Mouse (Mus musculus) heart, postnatal 14 days (tissue): Measurements from ENCODE around the gene Gm10134. TPM values are rescaled to one million over a fixed set of nuclear protein-coding genes. Genes with fewer than 3 reads are reported as not detected.
"Not testable (repeated sequence)": the region's sequence is repeated elsewhere in the genome, so short reads cannot be mapped to it uniquely, and the experiment has no call there.

Source experiments
- DNase-seq, 2 experiments: peaks; one replicate each; pipeline ENCODE4 v3.0.0; 2021 to 2022
- intact Hi-C: fragments of 180-260 bp; cut with DNase I; formaldehyde crosslinking; loops from one replicate; pipeline ENCODE4 v1.15.1; 2025
- total RNA-seq, 2 experiments: library from RNA; stranded (reverse); gene quantifications; 2 replicates each; pipeline ENCODE4 v1.2.3; 2021

Gene Gm10134
- total RNA-seq, 2 experiments from 2014 or later: 1.2 to 1.4 TPM

DNA sequence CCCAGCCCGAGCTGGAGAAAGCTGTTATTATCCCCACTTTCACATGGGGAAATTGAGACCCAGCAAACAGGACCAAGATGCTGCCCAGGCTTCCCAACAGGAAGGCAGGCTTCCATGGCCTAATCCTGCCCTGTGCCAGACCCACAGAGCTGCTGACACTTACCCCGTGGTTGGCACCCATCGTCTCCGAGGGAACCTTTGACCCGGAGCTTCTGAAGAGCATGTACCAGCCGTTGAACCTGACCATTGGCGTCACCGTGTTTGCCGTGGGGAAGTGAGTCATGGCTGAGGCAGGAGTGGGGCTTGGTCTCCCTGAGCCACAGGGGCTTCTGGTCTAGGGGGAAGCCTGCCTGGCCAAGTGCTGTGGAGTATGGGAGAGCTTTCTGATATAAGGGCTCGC lies 2.9 kb upstream of the Gm10134 start:
- intact Hi-C loops: no loop called here
- peak in 1 of 2 experiments; percentile 0 for DNase-seq

DNA sequence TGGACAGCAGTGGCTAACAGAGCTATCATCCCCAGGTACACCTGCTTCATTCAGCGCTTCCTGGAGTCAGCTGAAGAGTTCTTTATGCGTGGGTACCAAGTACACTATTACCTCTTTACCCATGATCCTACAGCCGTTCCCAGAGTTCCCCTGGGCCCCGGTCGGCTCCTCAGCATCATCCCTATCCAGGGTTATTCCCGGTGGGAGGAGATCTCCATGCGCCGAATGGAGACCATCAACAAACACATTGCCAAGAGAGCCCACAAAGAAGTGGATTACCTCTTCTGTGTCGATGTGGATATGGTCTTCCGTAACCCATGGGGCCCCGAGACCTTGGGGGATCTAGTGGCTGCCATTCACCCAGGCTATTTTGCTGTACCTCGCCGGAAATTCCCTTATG lies 1.2 kb upstream of the Gm10134 start:
- intact Hi-C loops: no loop called here
- DNase-seq: no peak

DNA sequence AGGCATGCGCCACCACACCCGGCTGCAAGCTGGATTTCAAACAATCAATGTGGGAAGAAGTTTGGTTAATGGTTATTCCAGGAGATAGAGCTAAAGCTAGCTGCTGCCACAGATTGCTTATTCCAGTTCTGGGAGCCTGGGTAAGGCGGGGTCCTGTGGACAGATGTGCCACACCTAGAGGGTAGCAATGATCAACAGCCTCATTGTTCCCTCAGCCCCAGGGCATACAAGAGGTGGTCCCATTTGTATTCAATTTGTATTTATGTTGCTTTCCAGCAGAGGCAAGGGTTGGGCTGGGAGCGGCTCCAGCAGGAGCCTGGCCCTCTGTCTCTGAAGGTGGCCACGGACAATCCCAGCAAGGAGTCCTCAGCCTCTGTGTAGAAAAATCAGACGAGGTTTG lies 396 bp downstream of the Gm10134 start:
- intact Hi-C loops: no loop called here
- no peak for DNase-seq

DNA sequence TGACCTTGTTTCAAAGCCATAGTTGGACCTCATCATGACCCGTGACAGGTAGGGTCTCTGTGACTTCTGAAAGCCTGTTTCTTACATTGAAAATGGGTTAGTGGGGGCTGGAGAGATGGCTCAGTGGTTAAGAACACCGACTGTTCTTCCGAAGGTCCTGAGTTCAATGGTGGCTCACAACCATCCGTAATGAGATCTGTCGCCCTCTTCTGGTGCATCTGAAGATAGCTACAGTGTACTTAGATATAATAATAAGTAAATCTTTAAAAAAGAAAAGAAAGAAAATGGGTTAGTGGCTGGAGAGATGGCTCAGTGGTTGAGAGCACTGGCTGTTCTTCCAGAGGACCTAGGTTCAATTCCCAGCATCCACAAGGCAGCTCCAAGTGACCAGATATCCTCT lies 5.7 kb downstream of the Gm10134 start:
- intact Hi-C loops: not testable (repeated sequence)

DNA sequence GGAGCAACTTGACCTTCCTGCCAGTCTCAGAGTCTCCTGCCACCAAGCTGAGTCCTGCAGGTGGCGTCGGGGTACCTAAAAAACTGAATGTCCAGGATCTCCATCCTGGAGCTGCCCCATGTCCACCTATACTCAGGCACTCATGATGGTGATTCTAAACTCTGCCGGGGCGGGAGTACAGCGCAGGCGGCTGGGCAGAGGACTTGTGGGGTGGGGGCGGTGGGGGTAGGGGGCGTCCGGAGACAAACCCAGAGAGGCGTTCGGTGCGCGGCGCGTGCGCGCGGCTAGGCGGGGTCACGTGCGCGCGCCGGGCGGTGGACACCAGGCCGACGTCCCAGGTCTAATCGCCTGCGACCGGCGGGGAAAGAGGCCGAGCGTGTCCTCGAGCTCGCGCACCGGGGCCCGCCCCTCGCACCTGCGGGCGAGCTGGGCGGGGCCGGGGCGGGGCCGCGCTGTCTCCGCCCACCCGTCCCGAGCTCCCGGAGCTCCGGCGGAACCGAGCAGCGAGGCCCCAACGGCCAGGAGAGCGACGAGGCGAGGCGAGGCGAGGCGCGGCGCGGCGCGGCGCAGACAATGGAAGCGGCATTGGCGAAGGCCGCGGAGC lies 7.0 kb downstream of the Gm10134 start, which contains the start of gene Ralgds:
TSS of gene Ralgds (plus strand) at position 328 of the 604 bp plus-strand sequence.
- intact Hi-C loops: no loop called here
- DNase-seq: peak; percentile 46 to 53

More for the DNA sequence above, 5.7 kb downstream of the Gm10134 start:
- not testable (repeated sequence) for DNase-seq

DNA sequence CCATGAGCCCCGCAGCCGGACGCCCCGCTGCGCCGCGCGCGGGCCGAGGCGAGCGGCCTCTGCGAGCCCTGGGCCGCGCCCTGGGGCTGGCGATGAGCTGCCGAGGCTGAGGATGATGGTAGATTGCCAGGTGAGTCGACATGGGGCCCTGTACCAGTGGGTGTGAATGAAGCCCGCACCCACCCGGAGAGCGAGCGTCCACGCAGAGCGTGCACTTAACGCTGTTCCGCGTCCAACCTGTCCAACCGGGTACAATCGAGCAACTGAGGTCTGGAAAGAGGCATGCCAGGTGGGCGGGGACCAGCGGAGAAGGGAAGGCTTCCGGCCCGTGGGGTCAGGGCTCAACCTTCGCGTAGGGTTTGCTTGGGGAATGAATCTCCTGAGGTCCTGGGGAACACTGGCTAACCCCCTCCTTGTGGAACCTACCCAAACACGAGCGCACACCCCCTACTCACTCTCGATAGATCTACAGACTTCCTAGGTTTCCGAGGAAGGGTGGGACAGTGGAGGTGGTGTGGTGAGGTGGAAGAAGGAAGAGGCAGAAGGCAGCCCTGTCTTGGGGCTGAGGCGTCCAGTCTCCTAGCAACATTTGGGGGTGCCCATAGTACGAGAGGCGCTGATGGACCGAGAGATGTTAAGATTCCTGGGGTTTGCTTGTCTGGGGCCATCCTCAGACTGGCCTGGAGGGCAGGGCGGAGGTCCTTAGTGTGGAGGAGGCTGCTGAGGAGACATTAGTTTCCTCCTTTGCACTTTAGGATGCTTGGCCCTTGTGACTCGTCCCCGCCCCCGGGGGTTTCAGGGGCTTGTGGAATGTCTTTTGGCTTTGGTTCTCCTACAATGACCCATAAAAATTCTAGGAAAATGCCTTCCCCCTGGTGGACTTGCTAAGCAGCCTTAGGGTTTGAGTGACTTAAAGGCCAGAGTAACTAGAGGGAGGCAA lies 7.8 kb downstream of the Gm10134 start:
- intact Hi-C loops: no loop called here
- DNase-seq: no peak

DNA sequence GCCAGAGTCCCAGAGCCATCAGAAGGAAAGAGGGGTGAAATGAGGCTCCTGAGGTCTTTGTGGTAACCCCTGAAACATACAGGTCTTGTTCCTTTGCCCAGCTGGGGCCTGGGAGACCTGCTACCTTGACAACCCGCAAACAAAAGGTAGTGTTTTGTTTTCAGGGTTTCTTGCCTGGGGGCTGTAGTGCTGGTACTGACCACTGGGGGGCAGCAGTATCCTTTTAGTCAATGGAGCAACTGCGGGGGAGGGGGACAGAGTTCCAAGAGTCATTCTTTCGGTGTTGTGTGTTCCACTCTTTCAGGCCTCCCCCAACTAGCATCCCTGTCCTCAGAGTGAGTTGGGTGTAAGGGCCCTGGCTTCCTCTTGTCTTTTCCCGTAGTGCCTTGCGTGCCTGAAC lies 8.6 kb downstream of the Gm10134 start:
- intact Hi-C loops: no loop called here
- DNase-seq: peak; percentile 85 to 91

DNA sequence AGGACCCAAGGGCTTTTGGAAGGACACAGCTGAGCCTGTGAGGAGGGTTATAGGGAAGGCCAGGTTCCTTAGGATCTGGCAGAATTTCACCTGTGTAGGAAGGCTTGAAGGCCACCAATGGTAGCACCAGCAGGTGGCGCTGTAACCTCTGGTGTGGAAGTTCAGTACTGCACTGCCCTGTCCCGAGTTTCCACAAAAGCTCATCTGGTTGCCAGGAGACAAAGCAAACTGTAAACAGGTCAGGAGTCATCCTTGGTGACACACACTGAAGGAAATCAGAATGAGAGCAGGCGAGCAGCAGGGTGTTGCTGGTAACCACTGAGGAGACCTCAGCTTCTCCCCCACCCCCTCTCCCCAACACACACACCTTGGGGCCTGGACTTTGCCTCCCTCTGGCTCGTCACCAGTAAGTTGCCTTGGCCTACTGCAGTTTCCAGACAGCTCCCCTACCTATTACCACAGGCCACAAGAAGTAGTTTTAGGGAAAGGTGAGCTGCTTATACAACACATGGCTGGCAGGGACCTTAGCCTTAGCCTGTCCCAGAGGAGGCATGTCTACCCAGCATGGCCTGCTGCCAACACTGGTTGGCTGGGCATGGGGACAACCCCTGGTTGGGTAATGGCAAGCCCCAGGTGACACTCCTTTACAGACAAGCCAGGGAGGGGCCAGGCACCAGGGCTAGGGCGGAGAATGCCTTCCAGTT lies 11.5 kb downstream of the Gm10134 start:
- intact Hi-C loops: loop anchor here (1.0 to 2.0 kb wide), 2 partner anchors 31 to 67 kb away; no protein-coding TSS in a partner anchor
- peak; percentile 82 to 88 for DNase-seq

DNA sequence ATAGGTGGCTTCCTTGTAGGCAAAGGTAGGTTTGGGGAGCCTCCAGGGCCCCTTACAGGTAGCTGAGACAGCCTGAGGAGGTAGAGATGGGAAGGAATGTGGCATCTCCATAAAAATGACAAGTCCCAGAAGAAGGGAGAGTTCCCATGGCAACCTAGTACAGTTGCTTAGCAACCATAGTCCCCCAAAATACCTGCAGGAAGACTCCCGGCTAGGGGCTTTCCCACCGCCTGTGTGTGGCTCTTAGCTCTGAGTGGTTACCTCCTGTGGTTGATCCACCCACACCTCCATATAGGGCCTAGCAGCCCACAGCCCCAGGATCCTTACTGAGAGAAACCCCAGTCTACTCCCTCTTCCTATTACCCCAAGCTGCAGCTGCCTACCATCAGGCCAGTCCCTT lies 12.3 kb downstream of the Gm10134 start:
- intact Hi-C loops: no loop called here
- no peak for DNase-seq

DNA sequence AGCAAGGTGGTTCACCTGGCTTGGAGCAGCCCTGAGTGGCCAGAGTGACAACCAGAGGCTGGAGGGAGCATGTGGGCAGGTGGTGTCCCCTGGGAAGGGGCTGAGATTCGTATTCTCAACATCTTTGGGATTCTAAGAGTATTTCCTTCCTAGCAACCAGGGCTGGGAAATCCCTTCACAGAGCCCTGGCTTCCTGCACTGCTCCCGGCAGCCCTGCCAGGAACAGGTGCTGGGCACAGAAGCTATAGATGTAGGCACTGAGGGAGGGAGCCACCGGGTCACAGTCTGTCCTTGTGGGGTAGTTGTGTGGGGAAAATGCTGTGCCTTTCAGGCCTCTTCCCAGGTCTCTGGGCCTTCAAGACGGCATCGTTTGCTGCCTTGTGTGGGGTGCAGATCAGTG lies 14.7 kb downstream of the Gm10134 start:
- no peak for DNase-seq

DNA sequence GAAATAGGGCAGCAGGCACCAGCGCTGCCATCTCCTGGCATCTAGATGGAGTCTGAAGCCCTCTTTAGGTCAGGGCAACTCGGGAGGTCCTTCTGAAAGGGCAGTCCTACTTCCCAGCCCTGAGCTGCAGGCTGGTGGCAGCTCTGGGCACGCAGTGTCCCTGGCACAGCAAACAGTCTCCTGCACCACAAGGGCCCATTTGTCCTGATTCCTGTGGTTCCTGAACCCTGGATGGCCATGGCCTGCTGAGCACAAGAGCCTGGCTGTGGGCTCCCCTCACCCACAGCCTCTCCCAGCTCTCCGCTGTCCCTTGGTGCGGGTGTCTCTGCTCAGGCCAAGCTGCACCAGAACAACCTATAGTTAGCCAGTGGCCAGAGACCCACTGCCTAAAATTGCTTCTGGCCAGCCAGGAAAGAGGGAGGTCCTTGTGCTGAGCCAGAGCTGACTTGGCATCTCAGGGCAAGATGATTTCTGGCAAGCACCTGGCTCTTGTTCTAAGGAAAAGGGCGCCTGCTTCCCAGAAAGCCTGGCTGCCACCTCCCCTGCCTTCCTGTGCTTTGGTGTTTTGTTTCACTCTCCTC lies 15.8 kb downstream of the Gm10134 start:
- DNase-seq: no peak

More for the DNA sequence above, 14.7 kb downstream of the Gm10134 start:
- intact Hi-C loops: no loop called here

DNA sequence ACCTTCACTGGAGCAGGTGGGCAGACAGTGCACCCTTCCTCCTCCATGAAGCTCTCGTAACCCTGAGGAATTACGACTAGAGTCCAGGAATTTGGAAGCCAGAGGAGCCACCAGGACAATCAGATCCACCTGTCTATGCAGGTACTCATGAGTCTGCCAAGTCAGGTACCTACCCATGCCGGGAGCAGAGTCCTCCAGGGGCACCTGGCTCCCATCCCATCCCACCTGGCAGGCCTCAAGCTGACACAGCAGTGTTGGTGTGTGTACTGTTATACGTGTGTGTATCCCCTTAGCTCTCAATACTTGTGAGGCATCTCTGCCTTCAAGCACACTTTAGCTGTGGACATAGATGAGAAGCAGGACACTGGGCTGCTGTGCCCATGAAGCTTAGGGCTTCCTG lies 16.3 kb downstream of the Gm10134 start:
- intact Hi-C loops: loop anchor here (1.0 kb wide), 1 partner anchor 22 kb away; no protein-coding TSS in a partner anchor
- DNase-seq: no peak

More for the DNA sequence above, 15.8 kb downstream of the Gm10134 start:
- intact Hi-C loops: loop anchor here (1.0 kb wide), 1 partner anchor 23 kb away; no protein-coding TSS in a partner anchor

DNA sequence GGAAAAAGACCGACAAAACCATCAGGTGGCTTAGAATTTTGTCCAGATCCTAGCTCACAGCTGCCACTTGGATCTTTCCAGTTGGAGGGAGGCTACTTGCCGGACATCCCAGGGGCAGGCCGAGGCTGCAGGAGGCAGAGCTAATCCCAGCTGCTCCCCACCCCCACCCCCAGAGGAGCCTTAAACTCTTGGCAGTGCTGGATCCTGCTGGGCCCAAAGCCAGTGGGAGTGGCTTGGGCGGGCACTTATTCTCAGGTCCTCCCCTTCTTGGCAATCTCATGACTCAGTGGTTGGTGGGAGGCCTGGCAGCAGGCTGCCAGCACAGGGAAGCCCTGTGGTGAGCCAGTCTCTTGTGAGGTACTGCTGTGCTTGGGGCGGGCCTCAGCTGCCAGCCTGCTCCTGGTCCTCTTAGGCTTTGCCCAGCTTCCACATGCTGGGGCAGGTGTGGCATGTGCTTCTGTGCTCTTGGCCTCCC lies 17.8 kb downstream of the Gm10134 start:
- DNase-seq: peak; percentile 82 to 90
- intact Hi-C loops: no loop called here

DNA sequence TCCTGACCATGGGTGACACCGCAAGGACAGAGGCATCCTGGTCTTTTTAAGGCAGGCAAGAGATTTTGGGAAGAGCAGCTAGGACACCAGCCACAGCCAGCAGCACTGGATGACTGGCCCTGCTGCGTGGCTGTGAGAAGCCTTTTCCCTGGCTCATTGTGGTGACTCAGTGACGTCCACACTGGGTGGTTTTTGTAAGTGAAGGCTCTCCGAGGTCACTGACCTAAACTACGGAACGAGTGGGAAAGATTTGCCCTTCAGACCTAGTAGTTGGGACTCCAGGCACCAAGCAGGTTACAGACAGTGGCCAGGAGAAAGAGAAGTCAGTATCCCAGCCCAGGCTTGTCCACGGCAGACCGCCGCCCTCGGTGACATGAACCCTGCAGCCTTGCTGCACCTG lies 18.5 kb downstream of the Gm10134 start:
- no peak for DNase-seq
- intact Hi-C loops: no loop called here

DNA sequence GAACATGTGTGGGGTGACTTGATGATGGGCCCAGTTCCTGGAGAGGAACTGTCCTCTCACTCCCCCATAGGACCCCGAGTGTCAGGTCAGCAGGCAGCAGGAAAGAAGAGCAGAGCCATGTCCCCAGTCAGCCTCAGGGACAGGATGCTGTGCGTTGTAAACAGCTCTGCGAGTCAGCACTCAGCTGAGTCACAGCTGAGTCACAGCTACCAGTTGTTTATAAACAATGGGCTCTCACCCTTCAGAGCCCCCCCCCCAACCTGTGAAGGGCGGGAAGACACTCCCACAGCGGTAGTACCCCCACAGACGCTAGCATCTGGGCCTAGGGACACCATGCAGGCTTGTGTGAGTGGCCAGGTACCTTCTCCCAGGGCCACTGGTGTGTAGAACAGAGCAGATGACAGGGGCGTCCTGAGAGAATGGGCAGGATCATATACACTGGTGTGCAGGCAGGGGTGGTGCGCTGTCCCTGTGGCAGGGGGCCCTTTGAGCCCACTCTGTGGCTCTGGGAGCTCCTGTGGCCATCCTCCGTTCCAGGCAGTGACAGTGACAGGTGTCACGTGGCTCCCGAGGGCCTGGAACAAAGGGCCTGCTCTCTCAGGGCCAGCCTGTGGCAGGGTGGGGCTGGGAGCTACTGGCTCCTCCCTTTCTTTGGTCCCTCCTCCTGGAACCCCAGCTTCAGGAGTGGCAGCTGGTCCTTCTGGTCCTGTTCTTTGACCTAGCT lies 19.5 kb downstream of the Gm10134 start:
- peak; percentile 70 to 71 for DNase-seq
- intact Hi-C loops: no loop called here

DNA sequence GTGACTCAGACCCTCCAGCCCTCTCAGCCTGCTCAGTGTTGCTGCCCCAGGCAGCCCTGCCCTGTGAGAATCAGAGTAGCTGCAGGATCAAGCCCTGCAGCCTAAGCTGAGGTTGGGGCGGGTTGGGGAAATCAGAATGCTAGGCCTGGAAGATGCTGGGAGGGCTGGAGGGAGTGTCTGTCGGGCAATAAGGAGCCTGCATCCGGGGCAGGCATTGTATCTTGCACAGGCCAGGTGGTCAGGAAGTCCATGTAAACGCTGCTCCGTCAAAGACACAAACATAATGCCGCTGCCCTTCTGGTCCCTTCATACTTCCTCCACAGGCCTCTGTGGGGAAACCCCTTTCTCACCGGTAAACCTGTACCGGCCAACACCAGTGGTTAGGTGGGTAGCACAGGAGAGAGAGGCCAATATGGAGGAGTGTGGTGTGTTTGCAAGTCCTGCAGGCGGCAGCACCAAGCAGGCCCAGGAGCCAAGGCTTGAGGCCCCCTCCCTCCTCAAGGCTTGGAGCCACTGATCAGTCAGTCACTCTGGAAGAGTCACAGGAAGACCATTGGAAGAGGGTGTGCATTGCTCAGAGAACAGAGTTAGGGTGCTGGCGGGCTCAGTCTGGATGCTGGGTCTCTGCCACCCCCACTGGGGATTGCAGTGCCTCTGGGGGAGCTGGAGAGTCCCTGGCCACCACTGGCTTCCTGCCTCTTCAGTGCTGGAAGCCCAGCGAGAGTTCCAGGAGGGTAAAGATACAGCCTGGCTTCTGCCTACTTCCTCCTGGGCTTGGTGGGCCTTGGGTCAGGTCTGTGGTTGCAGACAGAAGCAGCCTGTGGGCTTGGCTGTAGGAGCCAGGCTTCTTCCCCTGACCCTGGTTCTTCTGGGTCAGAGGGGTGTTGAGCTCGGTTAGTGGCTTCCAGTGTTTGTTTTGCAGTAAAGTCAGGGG lies 20.3 kb downstream of the Gm10134 start:
- DNase-seq: peak in 1 of 2 experiments; percentile 33
- intact Hi-C loops: no loop called here

DNA sequence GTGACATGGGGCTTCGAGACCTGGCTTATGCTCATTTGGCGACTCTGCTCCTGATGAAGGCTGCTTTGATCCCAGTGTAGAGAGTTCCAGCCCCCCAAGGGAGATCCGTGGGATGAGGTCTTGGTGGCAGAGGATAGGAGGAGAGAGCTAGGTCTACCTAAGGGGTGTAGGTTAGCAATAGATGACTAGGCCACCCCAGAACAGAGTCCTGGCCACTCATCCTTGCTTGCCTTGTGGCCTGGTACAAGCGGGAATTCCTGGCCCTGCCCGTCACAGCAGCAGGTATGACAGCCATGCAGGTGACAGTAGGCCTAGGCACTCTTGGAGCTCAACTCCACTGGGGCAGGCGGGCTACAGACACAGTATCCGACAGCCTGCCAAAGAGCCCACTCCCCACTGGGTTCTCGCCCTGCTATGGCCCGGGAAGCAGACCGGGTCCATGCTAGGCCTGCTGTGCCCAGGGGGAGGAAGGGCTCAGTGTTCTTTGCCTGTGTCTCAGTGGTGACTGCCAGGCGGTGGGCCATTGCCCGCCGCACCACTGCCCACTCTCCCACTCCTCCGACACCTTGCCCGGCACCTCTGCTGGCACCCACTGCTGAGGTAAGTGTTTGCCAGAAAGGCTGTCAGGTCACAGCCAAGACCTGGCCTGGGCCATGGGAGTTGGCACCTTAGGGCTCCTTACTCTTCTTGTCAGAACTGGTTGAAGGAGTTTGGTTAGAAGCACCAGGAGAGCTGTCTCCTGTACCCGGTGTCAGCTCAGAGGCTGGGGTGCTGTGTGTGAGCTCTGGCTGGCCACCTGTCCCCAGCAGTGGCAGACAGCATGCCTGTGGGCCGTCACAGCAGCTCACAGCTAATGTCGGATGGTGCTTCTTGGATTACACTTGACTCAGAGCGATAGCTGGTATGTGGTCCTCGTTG lies 21.8 kb downstream of the Gm10134 start:
- intact Hi-C loops: no loop called here
- no peak for DNase-seq

DNA sequence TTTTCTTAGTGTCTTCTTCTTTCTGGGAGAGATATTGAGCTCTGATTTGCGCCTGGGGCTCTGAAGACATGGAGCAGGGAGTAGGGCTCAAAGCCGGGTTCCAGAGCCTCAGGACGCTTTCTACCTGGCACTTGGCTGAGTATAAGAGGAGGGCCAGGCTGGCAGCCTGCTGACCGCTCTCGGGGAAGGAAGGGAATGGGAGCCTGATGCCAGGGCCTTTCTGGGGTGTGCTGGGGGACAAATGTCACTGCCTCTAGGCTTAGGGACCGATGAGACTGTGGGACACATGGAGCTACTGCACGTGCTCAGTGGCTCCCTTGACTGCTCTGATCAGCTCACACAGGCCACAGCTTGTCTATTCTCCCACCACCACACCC lies 22.4 kb downstream of the Gm10134 start:
- no peak for DNase-seq
- intact Hi-C loops: no loop called here
